Mouse (Mus musculus) cortical plate, adult 2 months (tissue): ENCODE data around the gene Atr. TPM values are rescaled to one million over a fixed set of nuclear protein-coding genes. Genes with fewer than 3 reads are reported as not detected.

ENCODE experiments used
- H3K27ac ChIP-seq: fragments of 200-500 bp; 2 replicates; pipeline ENCODE4 v1.5.1; 2012; ENCODE audit warnings: low read length, control low read depth, inconsistent platforms; ENCODE audit not compliant: insufficient read depth
- H3K4me1 ChIP-seq: fragments of 200-500 bp; 2 replicates; pipeline ENCODE4 v1.6.1; 2011; ENCODE audit warnings: low read length; ENCODE audit not compliant: control insufficient read depth, insufficient read depth
- H3K4me3 ChIP-seq: fragments of 200-500 bp; 2 replicates; pipeline ENCODE4 v1.5.1; 2011; ENCODE audit warnings: mild to moderate bottlenecking, low read length, control low read depth; ENCODE audit not compliant: insufficient read depth
- CTCF ChIP-seq: fragments of 200-500 bp; IDR thresholded peaks from 2 replicates; pipeline ENCODE4 v1.5.1; 2011; ENCODE audit warnings: mild to moderate bottlenecking, control low read depth, low read length; ENCODE audit not compliant: insufficient read depth; ENCODE audit errors: extremely low read depth
- POLR2A ChIP-seq: fragments of 200-500 bp; IDR thresholded peaks from 2 replicates; pipeline ENCODE4 v1.6.1; 2011; ENCODE audit warnings: mild to moderate bottlenecking, low read length, control low read depth; ENCODE audit not compliant: insufficient read depth; ENCODE audit errors: extremely low read depth
- polyA plus RNA-seq: library from polyadenylated mRNA; depleted of rRNA; stranded (reverse); fragments of >200 nt; gene quantifications from 2 replicates; pipeline ENCODE4 v1.2.3, GENCODE M21; 2012; rRNA removed

The Atr gene
- polyA plus RNA-seq, 1 experiment, result 8.7 TPM

DNA sequence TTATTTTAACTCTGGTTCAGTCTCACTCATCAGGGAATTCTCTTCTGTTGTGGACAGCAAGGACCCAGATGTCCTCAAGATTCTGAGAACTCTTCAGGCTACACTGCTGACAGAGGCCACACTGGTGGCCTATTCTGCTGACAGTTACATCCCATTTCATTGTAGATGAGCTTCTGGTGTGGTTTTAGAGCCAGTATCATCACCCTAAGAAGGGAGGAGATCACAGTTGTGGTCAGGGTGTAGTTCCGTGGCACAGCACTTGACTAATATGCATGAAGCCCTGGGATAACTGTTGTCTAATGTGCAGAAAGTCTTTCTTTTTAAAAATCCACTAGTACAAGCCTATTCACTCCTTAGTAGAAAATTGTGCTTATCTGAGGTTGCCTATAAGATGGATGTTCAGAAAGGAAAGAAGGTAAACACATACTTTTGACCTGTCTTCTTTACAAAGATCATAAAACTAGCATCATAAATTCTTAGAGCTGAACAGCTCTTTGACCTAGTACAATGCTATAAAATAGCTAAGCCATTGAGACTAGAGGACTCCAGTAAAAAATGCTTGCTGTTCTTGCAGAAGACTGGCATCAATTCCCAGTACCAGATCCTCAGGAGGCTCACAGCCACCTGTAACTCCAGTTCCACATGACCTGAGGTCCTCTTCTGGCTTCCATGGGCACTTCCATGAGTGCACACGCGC is 102.5 kb downstream of the Atr start:
- Histone ChIP-seq H3K4me1 (peaks cover 4% of the 10 kb centered on the region; the same call in 1 of the 2 replicates), H3K4me3 (no peak overlapping the region), H3K27ac (no peak overlapping the region)
- TF ChIP-seq CTCF (no peak), POLR2A (no peak)

DNA sequence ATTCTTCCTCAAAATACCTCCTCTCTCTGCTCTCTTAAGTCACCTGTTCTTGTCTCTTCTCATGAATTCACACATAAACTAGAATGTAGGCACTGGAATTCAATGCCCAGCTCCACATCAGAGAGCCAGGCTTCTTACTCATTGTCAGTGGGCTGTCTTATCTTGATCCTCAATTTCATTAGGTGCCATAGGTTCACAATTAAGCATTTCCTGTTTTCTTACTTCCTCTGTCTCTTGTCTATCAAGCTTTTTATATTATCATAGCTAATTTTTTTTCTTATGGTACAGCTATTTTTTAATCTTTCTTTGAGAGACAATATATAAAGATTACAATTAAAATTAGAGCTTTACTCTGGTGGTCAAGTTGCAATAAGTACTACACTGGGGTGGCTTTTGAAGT is 103.7 kb downstream of the Atr start:
- Histone ChIP-seq H3K27ac (no peak overlapping the region), H3K4me1 (peaks cover 4% of the 10 kb centered on the region; the same call in 1 of the 2 replicates), H3K4me3 (no peak overlapping the region)
- TF ChIP-seq CTCF (no peak), POLR2A (no peak)

DNA sequence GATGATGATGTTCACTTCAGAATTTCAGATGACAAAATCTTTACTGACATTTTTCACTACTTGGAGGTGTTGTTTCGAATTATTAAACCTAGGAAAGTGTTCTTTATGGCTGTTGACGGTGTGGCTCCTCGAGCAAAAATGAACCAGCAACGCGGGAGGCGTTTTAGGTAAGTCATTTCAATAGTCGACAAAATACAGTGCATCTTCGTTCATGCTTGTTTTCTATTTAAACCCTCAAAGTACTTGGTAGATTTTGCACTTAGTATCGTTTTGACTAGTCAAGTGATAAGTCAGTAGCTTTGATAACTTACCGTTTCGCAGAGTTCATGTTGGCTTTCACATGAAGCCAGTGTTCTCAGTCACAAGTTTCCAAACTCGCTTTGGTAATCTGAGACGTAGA is 106.6 kb downstream of the Atr start:
- Histone ChIP-seq H3K27ac (no peak overlapping the region), H3K4me3 (no peak overlapping the region), H3K4me1 (no peaks in the 10 kb centered on the region)
- TF ChIP-seq POLR2A, result no peak
- no peak for TF ChIP-seq CTCF

DNA sequence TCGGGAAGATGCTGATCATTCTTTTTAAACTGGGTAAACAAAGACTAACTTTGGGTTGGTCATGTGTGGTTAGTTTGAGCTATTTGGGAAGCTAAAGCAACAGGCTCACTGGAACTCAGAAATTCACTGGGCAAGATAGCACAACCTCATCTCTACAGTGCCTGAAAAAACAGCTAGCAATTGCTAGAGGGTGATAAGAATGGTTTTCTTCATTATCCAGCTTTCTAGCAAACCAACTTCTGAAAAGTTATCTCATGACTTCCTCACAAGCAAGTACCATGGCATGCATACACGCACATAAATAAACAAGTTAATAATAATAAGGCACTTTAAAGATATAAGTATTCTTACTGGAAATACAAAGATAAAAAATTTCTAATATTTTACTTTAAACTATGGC is 120.9 kb downstream of the Atr start:
- Histone ChIP-seq H3K4me1 (no peaks in the 10 kb centered on the region), H3K4me3 (no peak overlapping the region), H3K27ac (no peak overlapping the region)
- TF ChIP-seq POLR2A (no peak), CTCF (no peak)

DNA sequence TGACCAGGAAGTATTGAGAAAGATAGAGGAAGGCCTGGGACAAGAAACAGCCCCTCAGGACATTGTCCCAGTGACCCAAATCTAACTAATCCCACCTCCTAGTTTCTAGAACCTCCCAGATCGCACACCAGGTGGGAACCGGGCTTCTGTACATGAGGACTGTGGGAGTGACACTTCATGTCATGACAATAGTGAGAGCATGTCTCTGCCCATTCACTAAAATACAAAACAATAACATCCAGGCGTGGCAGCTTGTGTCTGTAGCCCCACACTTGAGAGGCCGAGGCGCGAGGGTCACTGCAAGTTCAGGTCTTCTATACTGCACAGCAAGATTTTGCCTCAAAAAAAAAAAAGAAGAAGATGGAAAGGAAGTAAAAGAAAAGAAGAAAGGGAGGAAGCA is 122.5 kb downstream of the Atr start:
- Histone ChIP-seq H3K4me3 (no peak overlapping the region), H3K27ac (no peak overlapping the region), H3K4me1 (no peaks in the 10 kb centered on the region)
- TF ChIP-seq CTCF (no peak), POLR2A (no peak)

DNA sequence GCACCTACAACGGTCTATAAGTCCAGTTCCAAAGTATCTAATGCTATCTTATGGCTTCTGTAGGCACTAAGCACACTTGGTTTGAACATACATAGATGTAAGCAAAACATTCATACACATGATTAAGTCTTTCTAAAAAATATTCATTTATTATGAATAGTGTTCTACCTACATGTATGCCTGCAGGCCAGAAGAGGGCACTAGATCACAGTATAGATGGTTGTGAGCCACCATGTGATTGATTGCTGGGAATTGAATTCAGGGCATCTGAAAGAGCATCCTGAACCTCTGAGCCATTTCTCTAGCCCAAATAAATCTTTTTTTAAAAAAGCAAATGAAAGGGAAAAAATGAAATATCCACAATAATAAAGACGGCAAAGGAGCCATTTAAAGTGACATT is 134.9 kb downstream of the Atr start:
- no peak overlapping the region for H3K27ac ChIP-seq
- TF ChIP-seq CTCF (no peak), POLR2A (no peak)
- no peaks in the 10 kb centered on the region for H3K4me1 ChIP-seq
- no peak overlapping the region for H3K4me3 ChIP-seq

Other genes with a start within 250 kb of the Atr start
- gene Pcolce2, start 220.0 kb upstream of the Atr start, polyA plus RNA-seq, result 1.5 and 1.6 TPM in 2 replicates
- 26.2 and 26.3 TPM in 2 replicates for gene Trpc1, start 107.2 kb upstream of the Atr start, polyA plus RNA-seq
- gene Pls1, start 12.3 kb upstream of the Atr start, polyA plus RNA-seq, result 5.8 and 6.2 TPM in 2 replicates
- gene Xrn1, start 97.2 kb downstream of the Atr start, polyA plus RNA-seq, result 11.5 and 12.5 TPM in 2 replicates